Mouse (Mus musculus) forebrain, embryonic 15.5 days (tissue): ENCODE measurements around the gene Rpl10a. TPM values are rescaled to one million over a fixed set of nuclear protein-coding genes. Genes with fewer than 3 reads are reported as not detected.

Experiments used
- ATAC-seq: fragments of 200-750 bp; cut with Nextera tagmentation; replicated peaks from 2 replicates; pipeline ENCODE4 v1.8.0; 2017; ENCODE audit warnings: mild to moderate bottlenecking, moderate TSS enrichment, moderate library complexity
- H3K27ac ChIP-seq: fragments of 300-500 bp; sonication (generic); replicated peaks from 2 replicates; pipeline ENCODE4 v1.5.1; 2015; ENCODE audit warnings: mild to moderate bottlenecking, inconsistent platforms
- H3K27me3 ChIP-seq: fragments of 300-500 bp; sonication (generic); 2 replicates; pipeline ENCODE4 v1.6.1; 2015; ENCODE audit warnings: inconsistent platforms
- H3K36me3 ChIP-seq: fragments of 300-500 bp; sonication (generic); 2 replicates; pipeline ENCODE4 v1.6.1; 2015; ENCODE audit warnings: mild to moderate bottlenecking, inconsistent platforms
- H3K4me1 ChIP-seq: fragments of 300-500 bp; sonication (generic); 2 replicates; pipeline ENCODE4 v1.6.1; 2015; ENCODE audit warnings: inconsistent platforms
- H3K4me2 ChIP-seq: fragments of 300-500 bp; sonication (generic); replicated peaks from 2 replicates; pipeline ENCODE4 v1.6.1; 2015; ENCODE audit warnings: mild to moderate bottlenecking, inconsistent platforms
- H3K4me3 ChIP-seq: fragments of 300-500 bp; sonication (generic); 2 replicates; pipeline ENCODE4 v1.5.1; 2015; ENCODE audit warnings: mild to moderate bottlenecking, inconsistent platforms
- H3K9ac ChIP-seq: fragments of 300-500 bp; sonication (generic); replicated peaks from 2 replicates; pipeline ENCODE4 v1.6.1; 2015; ENCODE audit warnings: mild to moderate bottlenecking, inconsistent platforms
- H3K9me3 ChIP-seq: fragments of 300-500 bp; sonication (generic); 2 replicates; pipeline ENCODE4 v1.6.1; 2016; ENCODE audit warnings: inconsistent platforms
- WGBS: fragments of 180-500 bp; shearing (Covaris S2); methylation state at CpG from one replicate; pipeline ENCODE4 v1.1.7; 2015; ENCODE audit warnings: mixed read lengths; 5-methylcytosine and 5-hydroxymethylcytosine counted together
- polyA plus RNA-seq: library from polyadenylated mRNA; unstranded; fragments of >200 nt; fragmentation: Nextera tagmentation; extraction: Ambion mirVana; gene quantifications from 2 replicates; pipeline ENCODE4 v1.2.1, GENCODE M21; 2015

The Rpl10a gene
- polyA plus RNA-seq, 1 experiment from 2014 or later = 359 TPM

DNA sequence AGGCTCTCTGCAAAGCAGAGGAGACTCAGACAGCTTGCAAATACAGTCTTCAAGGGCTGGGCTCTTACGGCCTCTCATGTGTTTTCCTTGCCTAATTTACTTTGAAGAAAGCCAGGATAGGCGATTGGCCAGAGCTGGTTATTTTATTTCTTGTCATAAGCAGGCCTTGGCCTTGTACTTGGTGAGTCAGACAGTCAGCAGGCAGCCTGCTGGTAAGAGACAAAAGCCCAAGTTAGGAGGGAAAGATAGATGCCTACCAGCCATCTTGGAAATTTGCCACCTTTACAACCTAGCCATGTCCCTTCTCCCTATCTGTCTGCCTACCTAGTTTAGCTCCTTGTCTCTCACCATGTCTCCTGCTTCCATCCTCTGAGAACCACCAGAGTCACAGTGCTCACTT lies 43.0 kb downstream of the Rpl10a start:
- WGBS = 76% methylated on average over 2 of the region's 2 CpGs

DNA sequence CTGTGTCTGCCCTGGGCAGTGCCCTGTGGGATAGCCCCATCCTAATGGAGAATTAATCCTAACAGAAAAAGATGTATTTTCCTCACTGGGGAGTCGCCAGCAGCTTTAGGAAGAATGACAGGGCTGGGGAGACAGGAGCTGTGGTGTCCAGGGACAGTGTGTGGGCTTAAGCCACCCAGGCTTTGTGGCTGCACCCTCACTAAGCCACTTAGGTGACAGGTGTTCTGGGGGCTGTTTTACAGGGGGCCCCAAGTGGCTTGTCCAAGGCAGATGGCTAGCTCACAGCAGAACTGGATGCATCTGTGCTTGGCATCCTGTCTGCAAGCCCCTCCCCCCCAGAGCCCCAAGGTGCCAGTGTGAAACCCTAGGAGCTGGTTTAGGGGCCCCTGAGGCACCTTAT lies 43.7 kb downstream of the Rpl10a start:
- Histone ChIP-seq H3K36me3 (no peaks in the 10 kb centered on the region), H3K4me3 (no peak overlapping the region), H3K4me2 (no peak overlapping the region), H3K9ac (no peak overlapping the region), H3K9me3 (no peaks in the 10 kb centered on the region), H3K27me3 (peaks cover 17% of the 10 kb centered on the region), H3K4me1 (no peaks in the 10 kb centered on the region), H3K27ac (no peak overlapping the region)
- 53% methylated on average over 1 of the region's 1 CpGs for WGBS
- no peak for ATAC-seq

More for the DNA sequence above, 43.0 kb downstream of the Rpl10a start:
- H3K36me3 ChIP-seq = no peaks in the 10 kb centered on the region
- no peaks in the 10 kb centered on the region for H3K4me1 ChIP-seq
- H3K27me3 ChIP-seq = peaks cover 17% of the 10 kb centered on the region
- no peaks in the 10 kb centered on the region for H3K9me3 ChIP-seq
- no peak overlapping the region for H3K27ac ChIP-seq
- H3K4me3 ChIP-seq = no peak overlapping the region
- no peak overlapping the region for H3K9ac ChIP-seq
- no peak for ATAC-seq
- H3K4me2 ChIP-seq = no peak overlapping the region

DNA sequence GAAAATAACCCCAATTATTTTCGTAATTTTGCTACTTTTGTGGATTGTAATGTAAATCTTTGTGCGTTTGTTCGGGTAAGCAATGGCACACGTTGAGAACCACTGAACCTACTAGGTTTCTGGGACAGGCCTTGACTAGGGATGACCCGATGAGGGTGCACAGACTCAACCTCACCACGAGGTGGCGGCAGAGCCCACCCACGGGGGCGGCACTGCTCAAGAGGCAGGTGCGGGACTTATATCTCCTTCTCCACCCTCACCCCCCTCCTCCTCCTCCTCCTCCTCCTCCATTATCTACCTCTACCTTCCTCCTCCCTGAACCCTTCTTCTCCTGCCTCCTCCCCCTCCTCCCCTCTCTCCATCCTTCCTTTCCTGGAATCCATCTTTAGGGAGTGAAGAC lies 45.5 kb downstream of the Rpl10a start:
- 12% methylated on average over 10 of the region's 10 CpGs for WGBS
- no peak overlapping the region for H3K27ac ChIP-seq
- H3K9me3 ChIP-seq = no peaks in the 10 kb centered on the region
- H3K36me3 ChIP-seq = no peaks in the 10 kb centered on the region
- no peak overlapping the region for H3K9ac ChIP-seq
- no peak overlapping the region for H3K4me3 ChIP-seq
- no peaks in the 10 kb centered on the region for H3K4me1 ChIP-seq
- no peak for ATAC-seq
- no peak overlapping the region for H3K4me2 ChIP-seq
- H3K27me3 ChIP-seq = peaks cover 17% of the 10 kb centered on the region

DNA sequence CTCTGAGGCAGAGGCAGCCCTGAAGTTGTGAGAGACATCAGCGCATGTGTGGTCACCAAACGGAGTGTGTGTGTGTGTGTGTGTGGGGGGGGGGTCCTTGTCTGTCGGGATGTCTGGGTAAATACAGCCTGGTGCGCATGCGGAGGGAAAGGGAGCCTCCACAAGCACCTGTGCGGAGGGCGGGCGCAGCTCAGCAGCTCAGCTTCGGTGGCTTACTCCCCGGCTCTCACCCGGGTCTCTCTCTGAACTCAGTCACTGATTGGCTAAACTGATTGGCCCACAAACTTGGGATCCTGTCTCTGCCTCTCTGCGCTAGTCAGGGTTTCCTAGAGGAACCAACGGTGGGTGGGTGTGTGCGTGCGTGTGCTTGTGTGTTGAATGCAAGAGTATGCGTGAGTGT lies 46.2 kb downstream of the Rpl10a start:
- Histone ChIP-seq H3K9ac (no peak overlapping the region), H3K27ac (no peak overlapping the region), H3K4me2 (no peak overlapping the region), H3K4me3 (no peak overlapping the region), H3K36me3 (no peaks in the 10 kb centered on the region), H3K4me1 (no peaks in the 10 kb centered on the region), H3K27me3 (peaks cover 17% of the 10 kb centered on the region), H3K9me3 (no peaks in the 10 kb centered on the region)
- WGBS = 15% methylated on average over 16 of the region's 16 CpGs
- ATAC-seq = no peak

DNA sequence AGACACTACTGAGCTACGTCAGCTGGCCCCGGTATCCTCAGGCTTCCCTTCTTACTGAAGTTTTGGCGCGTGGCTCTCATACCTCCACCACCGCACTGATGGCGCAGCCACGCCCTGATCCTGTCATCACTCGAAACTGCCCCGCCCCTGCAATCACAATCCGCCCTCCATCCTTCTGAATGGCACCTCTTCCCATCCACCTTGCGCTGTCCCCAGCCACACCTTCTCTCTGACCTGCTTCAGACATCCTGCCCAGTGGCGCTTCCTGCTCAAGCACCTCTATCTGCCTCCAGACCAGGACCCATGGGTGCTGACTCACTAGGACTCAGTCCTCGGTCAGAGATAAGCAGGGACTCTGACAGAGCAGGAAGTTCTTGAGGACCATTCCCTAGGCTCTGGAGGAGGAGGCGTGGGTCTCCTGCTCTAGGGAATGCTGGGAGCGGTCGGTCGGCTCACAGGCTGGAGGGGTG lies 47.4 kb downstream of the Rpl10a start:
- Histone ChIP-seq H3K4me1 (no peaks in the 10 kb centered on the region), H3K27me3 (peaks cover 17% of the 10 kb centered on the region), H3K36me3 (no peaks in the 10 kb centered on the region), H3K4me2 (no peak overlapping the region), H3K4me3 (no peak overlapping the region), H3K27ac (no peak overlapping the region), H3K9me3 (no peaks in the 10 kb centered on the region), H3K9ac (no peak overlapping the region)
- no peak for ATAC-seq
- 21% methylated on average over 17 of the region's 17 CpGs for WGBS

DNA sequence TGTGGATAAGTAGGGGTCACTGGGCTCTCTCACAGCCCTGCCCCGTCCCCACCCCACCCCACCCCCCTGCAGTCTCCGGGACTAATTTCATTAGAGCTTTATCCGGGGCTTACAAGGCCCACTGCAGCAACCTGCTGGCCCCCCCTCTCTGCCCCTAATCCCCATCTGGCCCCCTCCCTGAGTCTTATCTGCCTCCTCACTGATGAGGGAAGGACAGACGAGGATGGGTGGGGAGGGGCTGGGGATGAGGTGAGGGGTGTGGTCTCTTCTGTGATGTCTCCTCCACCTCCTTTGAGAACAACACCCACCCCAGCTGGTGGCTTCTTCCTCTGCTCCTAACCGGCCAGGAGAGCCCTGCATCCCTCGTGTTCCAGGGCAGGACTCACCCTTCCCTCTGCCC lies 52.0 kb downstream of the Rpl10a start:
- WGBS = 5% methylated on average over 6 of the region's 6 CpGs
- H3K27ac ChIP-seq = no peak overlapping the region
- H3K4me3 ChIP-seq = no peak overlapping the region
- peaks cover 8% of the 10 kb centered on the region for H3K27me3 ChIP-seq
- H3K9me3 ChIP-seq = no peaks in the 10 kb centered on the region
- no peaks in the 10 kb centered on the region for H3K36me3 ChIP-seq
- ATAC-seq = no peak
- H3K9ac ChIP-seq = no peak overlapping the region
- H3K4me2 ChIP-seq = no peak overlapping the region
- H3K4me1 ChIP-seq = no peaks in the 10 kb centered on the region

Other genes starting within 250 kb of the Rpl10a start
- 1.7 and 1.8 TPM in 2 replicates for gene Tcp11, start 247.8 kb upstream of the Rpl10a start, polyA plus RNA-seq
- gene Scube3, start 186.3 kb upstream of the Rpl10a start, polyA plus RNA-seq = 3.9 and 4.2 TPM in 2 replicates
- gene Zfp523, start 151.3 kb upstream of the Rpl10a start, polyA plus RNA-seq = 39.6 and 40.7 TPM in 2 replicates
- gene Def6, start 120.7 kb upstream of the Rpl10a start, polyA plus RNA-seq = 3.7 and 4.8 TPM in 2 replicates
- 1.3 and 1.4 TPM in 2 replicates for gene Ppard, start 95.8 kb upstream of the Rpl10a start, polyA plus RNA-seq
- gene Fance, start 15.0 kb upstream of the Rpl10a start, polyA plus RNA-seq = 25.9 and 27.4 TPM in 2 replicates
- gene Tead3, start 22.3 kb downstream of the Rpl10a start, polyA plus RNA-seq = 1.9 TPM in 2 replicates
- 1.2 and 1.8 TPM in 2 replicates for gene Tulp1, start 36.8 kb downstream of the Rpl10a start, polyA plus RNA-seq
- 32.8 and 34.6 TPM in 2 replicates for gene Fkbp5, start 189.1 kb downstream of the Rpl10a start, polyA plus RNA-seq
- gene Armc12, start 202.3 kb downstream of the Rpl10a start, polyA plus RNA-seq = not detected in 2 replicates
- gene Clpsl2, start 220.9 kb downstream of the Rpl10a start, polyA plus RNA-seq = not detected in 2 replicates
- gene Clps, start 232.3 kb downstream of the Rpl10a start, polyA plus RNA-seq = not detected in 2 replicates
- 5.3 and 6.2 TPM in 2 replicates for gene Lhfpl5, start 247.2 kb downstream of the Rpl10a start, polyA plus RNA-seq